Mouse (Mus musculus) small intestine, adult 2 months (tissue): ENCODE measurements around the gene Wnk2. TPM values are rescaled to one million over a fixed set of nuclear protein-coding genes. Genes with fewer than 3 reads are reported as not detected.

Source experiments
- H3K27ac ChIP-seq: fragments of 200-500 bp; 2 replicates; pipeline ENCODE4 v1.5.1; 2012; ENCODE audit warnings: low read depth, low read length, control low read depth, inconsistent platforms; ENCODE audit not compliant: insufficient read depth
- H3K27me3 ChIP-seq: fragments of 200-500 bp; 2 replicates; pipeline ENCODE4 v1.6.1; 2012; ENCODE audit warnings: mild to moderate bottlenecking, moderate library complexity, low read length, inconsistent platforms; ENCODE audit not compliant: control insufficient read depth, insufficient read depth
- H3K36me3 ChIP-seq: fragments of 200-500 bp; 2 replicates; pipeline ENCODE4 v1.6.1; 2012; ENCODE audit warnings: mild to moderate bottlenecking, low read length, control low read depth, inconsistent platforms; ENCODE audit not compliant: control insufficient read depth, insufficient read depth
- H3K4me1 ChIP-seq: fragments of 200-500 bp; 2 replicates; pipeline ENCODE4 v1.6.1; 2012; ENCODE audit warnings: low read length, inconsistent platforms, mixed read lengths; ENCODE audit not compliant: control insufficient read depth, insufficient read depth, insufficient read length
- H3K4me3 ChIP-seq: fragments of 200-500 bp; 2 replicates; pipeline ENCODE4 v1.5.1; 2012; ENCODE audit warnings: low read depth, mild to moderate bottlenecking, control low read depth, inconsistent platforms, low read length, moderate library complexity
- CTCF ChIP-seq: fragments of 200-500 bp; IDR thresholded peaks from 2 replicates; pipeline ENCODE4 v1.5.1; 2012; ENCODE audit warnings: low read depth, mild to moderate bottlenecking, control low read depth, inconsistent platforms, low read length, moderate library complexity, mixed read lengths; ENCODE audit not compliant: insufficient replicate concordance, insufficient read length; ENCODE audit errors: extremely low read depth
- POLR2A ChIP-seq: fragments of 200-500 bp; IDR thresholded peaks from 2 replicates; pipeline ENCODE4 v1.6.1; 2012; ENCODE audit warnings: low read depth, mild to moderate bottlenecking, control low read depth, inconsistent platforms, low read length, moderate library complexity
- WGBS: fragments of 180-500 bp; shearing (Covaris S2); methylation state at CpG from one replicate; pipeline ENCODE4 v1.1.7; 2018; 5-methylcytosine and 5-hydroxymethylcytosine counted together
- polyA plus RNA-seq: library from polyadenylated mRNA; depleted of rRNA; stranded (reverse); fragments of >200 nt; gene quantifications from 2 replicates; pipeline ENCODE4 v1.2.3, GENCODE M21; 2012; rRNA removed

Wnk2 gene
- polyA plus RNA-seq, 1 experiment, result 19.5 TPM

- TF ChIP-seq CTCF (no peak), POLR2A (no peak)
- Histone ChIP-seq H3K27me3 (no peaks in the 10 kb centered on the region), H3K36me3 (no peaks in the 10 kb centered on the region), H3K4me3 (no peak overlapping the region), H3K4me1 (peaks cover 2% of the 10 kb centered on the region; the same call in 1 of the 2 replicates), H3K27ac (no peak overlapping the region)
- 89% methylated on average over 2 of the region's 2 CpGs for WGBS
Observed at GRCm38 (mm10) chr13:48990138-48990537, 157.7 kb downstream of the Wnk2 start.

Other genes starting within 250 kb of the Wnk2 start
- gene Fam120a, start 180.0 kb downstream of the Wnk2 start, polyA plus RNA-seq, result 56.5 and 80.1 TPM in 2 replicates
- 53.6 and 84.7 TPM in 2 replicates for gene Ninj1, start 39.5 kb upstream of the Wnk2 start, polyA plus RNA-seq
- 107 and 237 TPM in 2 replicates for gene Card19, start 68.0 kb upstream of the Wnk2 start, polyA plus RNA-seq
- gene Susd3, start 100.7 kb upstream of the Wnk2 start, polyA plus RNA-seq, result 3.2 and 5.1 TPM in 2 replicates
- 1.4 and 2.2 TPM in 2 replicates for gene Fgd3, start 172.3 kb upstream of the Wnk2 start, polyA plus RNA-seq
- gene Bicd2, start 193.6 kb upstream of the Wnk2 start, polyA plus RNA-seq, result 7.9 and 10.0 TPM in 2 replicates